Mouse (Mus musculus) cerebellum, adult 2 months (tissue): ENCODE data around the gene Bora. TPM values are rescaled to one million over a fixed set of nuclear protein-coding genes. Genes with fewer than 3 reads are reported as not detected.

ENCODE experiments used
- DNase-seq, 2 experiments: peaks; one replicate each; pipeline ENCODE4 v3.0.0; 2021
- H3K27ac ChIP-seq: fragments of 200-500 bp; 2 replicates; pipeline ENCODE4 v1.5.1; 2012; ENCODE audit warnings: low read length, control low read depth, inconsistent platforms; ENCODE audit not compliant: insufficient read depth
- H3K27me3 ChIP-seq: fragments of 200-500 bp; 2 replicates; pipeline ENCODE4 v1.6.1; 2012; ENCODE audit warnings: inconsistent platforms, mild to moderate bottlenecking, low read length, moderate library complexity; ENCODE audit not compliant: control insufficient read depth, insufficient read depth
- H3K4me1 ChIP-seq: fragments of 200-500 bp; 2 replicates; pipeline ENCODE4 v1.6.1; 2011; ENCODE audit warnings: low read length; ENCODE audit not compliant: control insufficient read depth, insufficient read depth
- H3K4me3 ChIP-seq: fragments of 200-500 bp; replicated peaks from 2 replicates; pipeline ENCODE3; 2011; ENCODE audit warnings: mild to moderate bottlenecking, low read depth, low read length, control low read depth; ENCODE audit not compliant: insufficient read depth
- CTCF ChIP-seq: fragments of 200-500 bp; IDR thresholded peaks from 2 replicates; pipeline ENCODE4 v1.5.1; 2011; ENCODE audit warnings: low read depth, mild to moderate bottlenecking, control low read depth, low read length, moderate library complexity, borderline replicate concordance; ENCODE audit not compliant: insufficient read depth
- POLR2A ChIP-seq: fragments of 200-500 bp; IDR thresholded peaks from 2 replicates; pipeline ENCODE4 v1.6.1; 2011; ENCODE audit warnings: low read length, control low read depth, borderline replicate concordance; ENCODE audit not compliant: insufficient read depth
- WGBS: fragments of 180-500 bp; shearing (Covaris S2); methylation state at CpG from one replicate; pipeline ENCODE4 v1.1.7; 2018; 5-methylcytosine and 5-hydroxymethylcytosine counted together
- polyA plus RNA-seq: library from polyadenylated mRNA; depleted of rRNA; stranded (reverse); fragments of >200 nt; gene quantifications from 2 replicates; pipeline ENCODE4 v1.2.3, GENCODE M21; 2012

Bora gene
- polyA plus RNA-seq, 1 experiment: 4.3 TPM

GRCm38 (mm10) chr14:99099267-99099966, 53.4 kb downstream of the Bora start, which contains the start of the genes Pibf1 and Dis3:
Pibf1 (plus strand) TSS chr14:99099424.
Dis3 (minus strand) TSS chr14:99099770.
- Histone ChIP-seq H3K4me1 (peaks cover 2% of the 10 kb centered on the region; the same call in 1 of the 2 replicates), H3K27ac (peak within 1 kb of the TSS; percentile 48), H3K4me3 (peak within 1 kb of the TSS; percentile 87), H3K27me3 (no peaks in the 10 kb centered on the region)
- DNase-seq: peak; percentile 99
- TF ChIP-seq CTCF (no peak), POLR2A (peak; percentile 66; the same call in 1 of the 2 replicates)
- under 1% methylated on average over 73 of the region's 73 CpGs for WGBS

- no peaks in the 10 kb centered on the region for H3K27me3 ChIP-seq
- H3K4me1 ChIP-seq: peaks cover 2% of the 10 kb centered on the region; the same call in 1 of the 2 replicates
- DNase-seq: no peak
- TF ChIP-seq CTCF: no peak
- no peak for TF ChIP-seq POLR2A
- peak overlapping the region; percentile 87 for H3K4me3 ChIP-seq
- H3K27ac ChIP-seq: no peak overlapping the region
- 7% methylated on average over 20 of the region's 20 CpGs for WGBS
These were observed 54.1 kb downstream of the Bora start for GRCm38 (mm10) chr14:99099967-99100587.

GRCm38 (mm10) chr14:99103050-99103449, 57.0 kb downstream of the Bora start:
- no peak for DNase-seq
- Histone ChIP-seq H3K4me1 (peaks cover 2% of the 10 kb centered on the region; the same call in 1 of the 2 replicates), H3K27me3 (no peaks in the 10 kb centered on the region), H3K4me3 (no peak overlapping the region), H3K27ac (no peak overlapping the region)
- 93% methylated on average over 4 of the region's 4 CpGs for WGBS
- TF ChIP-seq CTCF (no peak), POLR2A (no peak)

- WGBS: 97% methylated on average over 6 of the region's 6 CpGs
- H3K4me3 ChIP-seq: no peak overlapping the region
These were observed 58.6 kb downstream of the Bora start for GRCm38 (mm10) chr14:99104542-99105123.

GRCm38 (mm10) chr14:99106671-99107070, 60.6 kb downstream of the Bora start:
- no peak for DNase-seq
- 93% methylated on average over 2 of the region's 2 CpGs for WGBS
- Histone ChIP-seq H3K27ac (no peak overlapping the region), H3K27me3 (no peaks in the 10 kb centered on the region), H3K4me1 (peaks cover 2% of the 10 kb centered on the region; the same call in 1 of the 2 replicates), H3K4me3 (no peak overlapping the region)
- TF ChIP-seq CTCF: no peak
- TF ChIP-seq POLR2A: no peak

More at GRCm38 (mm10) chr14:99104542-99105123, 58.6 kb downstream of the Bora start:
- no peak for DNase-seq
- Histone ChIP-seq H3K27ac (no peak overlapping the region), H3K27me3 (no peaks in the 10 kb centered on the region), H3K4me1 (peaks cover 2% of the 10 kb centered on the region; the same call in 1 of the 2 replicates)
- TF ChIP-seq CTCF: no peak
- no peak for TF ChIP-seq POLR2A

GRCm38 (mm10) chr14:99107631-99108187, 61.7 kb downstream of the Bora start:
- WGBS: 76% methylated on average over 2 of the region's 2 CpGs
- no peaks in the 10 kb centered on the region for H3K4me1 ChIP-seq

GRCm38 (mm10) chr14:99108762-99109161, 62.7 kb downstream of the Bora start:
- Histone ChIP-seq H3K27ac (no peak overlapping the region), H3K4me3 (no peak overlapping the region), H3K27me3 (no peaks in the 10 kb centered on the region), H3K4me1 (no peaks in the 10 kb centered on the region)
- WGBS: 92% methylated on average over 6 of the region's 6 CpGs
- no peak for DNase-seq
- TF ChIP-seq POLR2A (no peak), CTCF (no peak)

More at GRCm38 (mm10) chr14:99107631-99108187, 61.7 kb downstream of the Bora start:
- Histone ChIP-seq H3K27ac (no peak overlapping the region), H3K4me3 (no peak overlapping the region), H3K27me3 (no peaks in the 10 kb centered on the region)
- DNase-seq: no peak
- TF ChIP-seq POLR2A: no peak
